Mouse (Mus musculus) WW6 (cell line): ENCODE measurements around the gene Hils1.

Experiments
- DNase-seq: peaks from one replicate; pipeline ENCODE4 v3.0.0-alpha.2; 2013; ENCODE audit warnings: low read depth, low spot score

Hils1 gene

DNA sequence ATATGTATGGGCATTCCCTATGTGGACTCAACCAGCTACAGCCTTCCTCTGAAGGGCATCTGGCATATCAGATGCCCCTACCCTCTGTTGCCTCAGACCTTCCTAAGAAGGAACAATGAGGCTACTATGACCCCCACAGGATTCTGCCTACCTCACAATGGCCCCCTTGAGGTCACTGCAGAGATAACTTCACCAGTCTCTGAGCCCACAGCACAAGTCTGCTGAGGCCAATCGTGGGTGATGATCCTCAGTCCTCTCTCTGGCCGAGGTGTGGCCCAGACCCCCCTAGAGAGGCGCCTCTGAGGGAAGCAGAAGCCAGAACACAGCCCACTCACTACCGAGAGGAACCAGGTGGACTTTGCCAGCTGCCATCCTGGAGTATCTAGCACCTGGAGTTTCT is at the start of gene Hils1:
Hils1 (plus strand) TSS at position 175 of the 400 bp plus-strand sequence.
- no peak for DNase-seq

DNA sequence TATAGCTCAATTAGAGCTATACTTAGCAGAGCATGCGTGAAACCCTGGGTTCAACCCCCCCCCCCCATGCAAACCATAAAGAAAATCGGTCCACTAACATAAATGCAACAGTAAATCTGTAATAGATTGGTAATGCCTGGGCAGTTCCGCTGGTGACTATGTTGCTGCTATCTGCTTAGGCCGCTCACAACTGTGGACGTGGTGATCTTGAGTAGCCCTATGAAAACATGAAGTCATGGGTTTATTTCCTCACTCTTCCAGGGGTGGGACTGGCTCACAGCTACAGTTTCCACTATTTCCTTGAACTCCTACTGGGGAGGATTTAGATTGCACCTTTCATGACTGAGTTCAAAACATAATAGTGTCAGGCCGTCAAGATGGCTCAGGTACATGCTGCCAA is 49.7 kb upstream of the Hils1 start:
- DNase-seq: no peak

DNA sequence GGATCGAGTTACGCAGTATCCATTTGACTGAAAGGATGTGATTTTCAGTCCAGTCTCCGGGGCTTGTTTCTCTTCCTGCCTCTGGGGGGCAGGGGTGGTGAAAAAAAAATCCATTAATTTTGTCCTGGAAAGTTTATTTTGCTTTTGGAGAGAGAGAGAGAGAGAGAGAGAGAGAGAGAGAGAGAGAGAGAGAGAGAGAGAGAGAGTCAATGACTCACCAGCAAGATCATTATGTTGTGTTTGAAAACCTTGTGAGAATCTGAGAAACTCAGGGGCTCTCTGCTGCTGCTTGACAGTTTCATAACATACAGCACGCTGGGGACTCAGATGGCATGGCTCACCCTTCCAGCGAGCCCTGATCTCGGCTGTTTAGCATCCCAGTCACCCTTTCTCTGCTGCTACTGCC is 46.4 kb upstream of the Hils1 start:
- DNase-seq: no peak

DNA sequence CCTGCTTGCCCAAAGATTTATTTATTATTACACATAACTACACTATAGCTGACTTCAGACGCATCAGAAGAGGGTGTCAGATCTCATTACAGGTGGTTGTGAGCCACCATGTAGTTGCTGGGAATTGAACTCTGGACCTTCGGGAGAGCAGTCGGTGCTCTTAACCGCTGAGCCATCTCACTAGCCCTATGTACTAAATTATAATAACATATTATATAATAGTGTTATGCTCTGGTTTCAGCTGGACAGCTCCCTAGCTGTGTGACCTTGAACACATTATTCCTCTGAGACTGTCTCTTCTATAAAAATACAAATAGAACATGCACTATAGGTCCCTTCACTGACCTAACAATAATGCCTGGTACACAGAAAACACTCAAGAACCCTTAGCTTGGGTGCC is 42.4 kb upstream of the Hils1 start:
- no peak for DNase-seq

DNA sequence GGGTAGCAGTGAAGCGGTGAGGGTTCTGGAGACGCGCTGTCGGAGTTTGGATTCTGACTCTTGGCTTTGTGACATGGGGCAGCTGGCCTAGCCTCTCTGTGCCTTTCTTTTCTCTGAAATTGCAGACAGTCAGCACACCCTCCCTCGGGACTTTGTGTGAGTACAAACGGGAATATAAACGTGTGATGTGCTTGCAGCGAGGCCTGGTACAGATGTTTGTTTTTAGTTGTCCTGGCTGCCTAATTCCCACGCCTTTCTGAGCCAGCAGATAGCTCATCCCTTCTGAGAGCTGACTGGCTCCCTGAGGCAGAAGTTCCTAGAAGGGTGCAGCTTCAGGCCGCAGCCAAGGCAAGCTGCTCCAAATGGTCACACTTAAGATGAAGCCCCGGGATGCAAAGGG is 41.0 kb upstream of the Hils1 start:
- DNase-seq: no peak

DNA sequence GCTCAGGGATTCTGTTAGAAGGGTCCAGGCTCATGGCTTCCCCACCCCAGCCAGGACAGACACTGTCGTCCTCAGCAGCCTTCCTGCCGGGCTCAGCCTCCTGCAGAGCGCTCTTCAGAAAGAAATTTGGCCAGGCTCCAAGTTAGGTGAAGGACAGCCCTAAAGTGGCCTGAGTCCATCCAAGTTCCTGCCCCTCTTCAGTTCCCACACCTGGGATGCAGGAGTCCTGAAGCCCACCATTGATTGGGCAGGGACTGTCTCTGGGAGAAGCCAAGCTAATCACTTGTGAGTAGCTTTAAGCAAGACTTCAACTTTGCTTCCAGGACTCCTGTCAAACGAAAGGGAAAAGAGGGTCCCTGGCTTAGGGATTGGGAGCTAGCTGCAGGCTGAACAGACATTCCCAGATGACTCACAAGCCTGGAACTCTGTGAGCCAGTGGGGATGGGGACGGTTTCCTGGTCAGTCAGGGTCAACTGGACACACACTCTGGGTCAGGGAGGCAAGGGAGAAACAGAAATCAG is 39.6 kb upstream of the Hils1 start:
- no peak for DNase-seq

DNA sequence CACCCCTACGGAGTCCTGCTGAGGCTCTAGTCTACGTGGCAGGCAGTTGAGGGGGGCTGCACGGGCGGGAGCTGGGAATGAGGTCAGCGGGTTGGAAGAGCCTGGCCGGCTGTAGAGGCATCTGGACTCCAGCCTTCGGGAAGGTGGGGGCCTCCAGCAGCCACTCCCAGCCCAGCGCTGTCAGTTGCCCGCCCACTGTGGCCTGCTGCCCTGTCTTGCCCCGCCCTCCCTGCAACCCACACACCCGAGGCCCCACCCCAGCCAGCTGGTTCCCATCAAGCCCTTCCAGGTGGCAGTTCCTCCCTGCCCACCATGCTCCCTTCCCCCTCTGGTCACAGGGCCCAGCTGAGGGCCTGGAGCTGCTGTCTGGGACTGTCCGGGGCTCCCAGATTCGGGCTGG is 38.6 kb upstream of the Hils1 start:
- no peak for DNase-seq

DNA sequence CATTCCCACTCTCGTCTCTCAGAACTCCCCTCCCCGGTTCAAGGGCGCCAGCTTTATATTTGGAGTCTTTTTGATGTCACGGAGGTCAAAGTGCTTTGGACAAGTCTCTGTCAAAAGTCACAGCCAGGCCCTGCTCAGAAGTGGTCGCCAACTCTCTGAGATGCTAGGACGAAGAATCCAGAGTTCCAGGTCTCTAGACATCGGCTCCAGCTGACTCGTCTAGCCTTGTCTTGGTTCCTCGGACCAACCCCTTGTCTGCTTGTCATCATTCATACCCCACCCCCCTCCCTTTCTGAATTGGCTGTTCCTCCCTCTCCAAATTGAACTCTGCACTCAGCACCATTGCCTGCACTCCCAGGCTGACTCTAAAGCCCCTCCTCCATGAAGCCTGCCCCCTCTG is 37.8 kb upstream of the Hils1 start:
- no peak for DNase-seq

DNA sequence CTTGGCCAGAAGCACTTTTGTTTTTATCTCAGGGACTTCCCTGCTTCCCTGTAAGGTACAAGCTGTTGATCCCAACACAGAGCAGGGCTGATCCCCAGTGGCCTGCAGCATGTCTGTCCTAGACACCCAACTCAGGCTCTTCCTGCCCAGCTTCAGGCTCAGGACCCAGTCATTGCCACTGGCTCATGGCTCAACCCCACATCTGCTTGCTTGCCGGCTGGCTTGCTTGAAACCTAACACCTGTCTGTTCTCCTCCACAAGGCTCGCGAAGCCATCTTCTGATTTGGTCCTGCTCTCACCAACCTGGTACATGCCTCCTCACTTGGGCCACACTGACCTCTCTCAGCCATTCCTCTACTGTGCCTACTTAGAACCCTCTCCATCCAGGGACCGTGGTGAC is 37.2 kb upstream of the Hils1 start:
- no peak for DNase-seq

DNA sequence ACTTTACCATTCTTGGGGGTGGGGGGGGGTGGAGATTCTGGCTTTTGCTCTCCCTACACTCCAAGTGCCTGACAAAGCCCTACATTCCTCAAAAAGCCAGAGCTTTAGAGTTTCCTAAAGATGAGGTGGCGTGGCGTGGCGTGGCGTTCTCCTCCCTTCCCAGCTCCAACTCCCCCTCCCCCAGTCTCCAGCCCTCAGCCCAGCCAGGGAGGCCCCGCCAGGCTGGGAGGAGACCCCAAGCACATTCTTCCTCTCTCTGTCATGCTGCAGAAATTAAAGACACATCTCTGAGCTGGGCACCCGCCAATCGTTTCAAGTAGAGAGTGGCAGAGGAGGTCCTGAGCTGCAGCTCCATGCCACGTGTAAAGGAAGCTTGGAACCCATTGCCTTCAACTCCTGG is 33.8 kb upstream of the Hils1 start:
- no peak for DNase-seq

DNA sequence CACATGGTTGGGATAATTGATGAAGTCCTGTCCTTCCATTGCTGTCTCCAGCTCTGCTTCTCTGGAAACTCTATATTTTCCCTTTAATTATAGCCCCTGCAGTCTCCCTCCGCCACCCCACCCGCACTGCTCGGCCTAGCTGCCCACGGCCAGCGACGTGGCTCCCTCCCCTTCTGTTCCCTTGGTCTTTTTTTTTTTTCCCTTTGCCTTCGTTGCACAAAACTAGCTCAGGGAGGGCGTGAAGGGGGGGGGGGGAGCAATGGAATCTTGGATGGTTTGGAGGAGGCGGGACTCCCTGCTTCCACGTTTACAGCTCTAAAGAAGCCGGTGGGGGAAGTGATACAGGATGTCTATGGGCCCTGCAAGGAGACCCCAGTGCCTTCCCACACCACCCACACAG is 32.9 kb upstream of the Hils1 start:
- DNase-seq: no peak

DNA sequence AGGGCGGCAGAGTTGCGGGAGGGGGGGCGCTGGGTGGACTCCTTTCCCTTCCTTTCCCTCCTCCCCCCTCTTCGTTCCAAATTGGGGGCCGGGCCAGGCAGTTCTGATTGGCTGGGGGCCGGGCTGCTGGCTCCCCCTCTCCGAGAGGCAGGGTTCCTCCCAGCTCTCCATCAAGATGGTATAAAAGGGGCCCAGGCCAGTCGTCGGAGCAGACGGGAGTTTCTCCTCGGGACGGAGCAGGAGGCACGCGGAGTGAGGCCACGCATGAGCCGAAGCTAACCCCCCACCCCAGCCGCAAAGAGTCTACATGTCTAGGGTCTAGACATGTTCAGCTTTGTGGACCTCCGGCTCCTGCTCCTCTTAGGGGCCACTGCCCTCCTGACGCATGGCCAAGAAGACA is 31.3 kb upstream of the Hils1 start, which contains the start of gene Col1a1:
Col1a1 (plus strand) TSS at position 180 of the 400 bp plus-strand sequence.
- DNase-seq: no peak

DNA sequence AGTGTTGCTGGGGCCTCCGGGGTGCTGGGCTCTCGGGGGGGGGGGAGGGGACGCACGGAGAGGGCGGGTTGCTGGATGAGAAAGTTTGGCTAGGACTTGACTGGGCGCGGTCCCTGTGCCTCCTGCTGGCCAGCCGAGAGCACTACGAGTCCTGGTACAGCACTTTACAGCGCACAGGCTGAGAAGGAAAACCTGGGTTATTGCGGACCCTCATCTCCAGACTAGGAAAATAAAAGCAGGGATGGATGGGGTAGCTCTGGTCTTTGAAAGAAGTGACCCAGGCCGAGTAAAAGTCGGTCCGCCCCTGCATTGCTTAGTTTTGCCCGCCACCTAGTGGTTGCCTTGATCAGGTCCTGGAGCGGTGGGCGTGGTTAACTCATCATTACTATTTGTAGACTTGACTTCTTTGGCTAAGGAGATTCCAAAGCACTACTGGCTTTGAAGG is 30.5 kb upstream of the Hils1 start:
- DNase-seq: peak; percentile 82

DNA sequence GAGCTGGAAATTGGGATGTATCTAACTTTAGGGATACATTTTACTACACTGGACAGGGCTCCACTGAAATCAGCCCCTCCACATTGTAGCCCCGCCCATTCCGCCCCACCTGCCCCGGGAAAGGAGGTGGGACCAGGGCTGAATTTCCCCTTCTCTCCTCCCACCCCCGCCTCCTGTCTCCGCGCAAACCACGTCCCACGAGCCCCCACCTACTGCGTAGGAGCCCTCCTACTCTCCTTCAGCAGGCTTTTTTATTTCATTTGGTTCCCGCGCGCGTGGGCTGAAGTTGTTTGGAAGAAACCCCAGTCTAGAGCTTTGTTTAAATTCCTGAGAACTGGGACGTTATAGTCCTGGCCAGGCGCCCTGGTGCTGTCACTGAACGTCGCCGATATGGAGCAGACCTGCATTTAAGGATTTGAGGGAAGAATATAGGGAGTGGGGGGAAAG is 30.0 kb upstream of the Hils1 start:
- DNase-seq: no peak

DNA sequence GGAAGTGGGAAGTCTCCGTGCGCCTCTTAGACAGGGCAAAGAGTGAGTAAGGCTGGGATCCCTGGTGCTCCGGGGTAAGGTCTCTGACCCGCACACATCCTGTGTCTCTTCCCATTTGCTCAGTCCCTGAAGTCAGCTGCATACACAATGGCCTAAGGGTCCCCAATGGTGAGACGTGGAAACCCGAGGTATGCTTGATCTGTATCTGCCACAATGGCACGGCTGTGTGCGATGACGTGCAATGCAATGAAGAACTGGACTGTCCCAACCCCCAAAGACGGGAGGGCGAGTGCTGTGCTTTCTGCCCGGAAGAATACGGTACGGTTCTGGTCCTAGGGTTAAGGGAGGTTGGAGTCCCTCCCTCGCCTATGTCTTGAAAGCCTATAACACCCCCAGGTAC is 29.6 kb upstream of the Hils1 start:
- no peak for DNase-seq

DNA sequence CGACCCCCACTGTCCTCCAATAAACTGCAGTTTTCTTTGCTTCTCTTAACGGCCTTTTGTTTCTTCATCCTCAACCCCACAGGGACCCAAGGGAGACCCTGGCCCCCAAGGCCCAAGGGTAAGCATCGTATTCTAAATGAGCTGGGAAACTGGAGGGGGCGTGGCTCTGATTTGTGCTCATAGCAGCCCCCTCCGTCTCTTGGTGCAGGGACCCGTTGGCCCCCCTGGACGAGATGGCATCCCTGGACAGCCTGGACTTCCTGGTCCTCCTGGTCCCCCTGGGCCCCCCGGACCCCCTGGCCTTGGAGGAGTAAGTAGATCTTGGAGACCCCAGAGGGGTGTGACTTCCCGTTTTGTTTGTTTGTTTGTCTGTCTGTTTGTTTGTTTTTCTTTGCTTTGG is 29.1 kb upstream of the Hils1 start:
- no peak for DNase-seq

DNA sequence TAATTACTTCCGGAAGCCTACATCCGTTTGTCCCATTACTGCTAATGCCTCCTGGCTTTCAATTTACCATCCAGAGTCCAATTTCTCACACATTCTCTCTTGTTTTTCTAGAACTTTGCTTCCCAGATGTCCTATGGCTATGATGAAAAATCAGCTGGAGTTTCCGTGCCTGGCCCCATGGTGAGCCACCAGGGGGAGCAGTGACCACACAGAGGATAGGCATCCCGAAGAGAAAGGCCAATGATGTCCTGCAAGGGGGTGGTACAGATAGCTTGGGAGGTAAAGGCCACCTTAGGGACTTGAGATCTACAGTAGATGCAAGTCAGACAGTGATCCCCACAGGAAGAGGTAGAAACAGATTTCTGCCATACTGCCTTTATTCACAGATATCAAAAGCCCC is 28.1 kb upstream of the Hils1 start:
- DNase-seq: no peak

DNA sequence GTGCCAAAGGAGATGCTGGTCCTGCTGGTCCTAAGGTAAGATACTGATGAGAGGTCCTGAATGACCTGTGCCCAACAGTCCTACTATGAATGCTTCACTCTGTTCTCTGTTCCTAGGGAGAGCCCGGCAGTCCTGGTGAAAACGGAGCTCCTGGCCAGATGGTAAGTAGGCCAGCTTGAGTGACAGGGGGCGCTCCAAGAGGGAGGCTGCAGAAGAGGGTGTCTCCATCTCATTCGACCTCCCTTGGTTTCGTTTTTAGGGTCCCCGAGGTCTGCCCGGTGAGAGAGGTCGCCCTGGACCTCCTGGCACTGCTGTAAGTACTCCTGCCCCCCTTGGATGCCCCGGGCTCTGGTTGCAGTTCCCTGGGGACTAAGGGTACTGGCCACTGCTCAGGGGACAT is 26.3 kb upstream of the Hils1 start:
- DNase-seq: no peak

DNA sequence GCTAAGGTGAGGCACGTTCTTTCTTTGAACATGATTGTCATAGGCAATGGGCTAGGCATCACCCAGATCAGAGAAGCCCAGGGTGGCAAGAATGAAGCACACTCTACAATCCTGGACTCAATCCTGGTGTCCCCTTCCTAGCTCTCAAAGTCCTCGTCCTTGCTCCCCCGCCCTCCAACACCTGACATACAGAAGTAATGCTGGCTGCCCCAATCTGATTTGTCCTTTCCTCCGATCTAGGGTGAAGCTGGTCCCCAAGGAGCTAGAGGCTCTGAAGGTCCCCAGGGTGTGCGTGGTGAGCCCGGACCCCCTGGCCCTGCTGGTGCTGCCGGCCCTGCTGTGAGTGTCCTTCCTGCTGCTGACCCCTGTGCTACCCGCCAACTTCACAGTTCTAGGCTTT is 25.6 kb upstream of the Hils1 start:
- DNase-seq: no peak

DNA sequence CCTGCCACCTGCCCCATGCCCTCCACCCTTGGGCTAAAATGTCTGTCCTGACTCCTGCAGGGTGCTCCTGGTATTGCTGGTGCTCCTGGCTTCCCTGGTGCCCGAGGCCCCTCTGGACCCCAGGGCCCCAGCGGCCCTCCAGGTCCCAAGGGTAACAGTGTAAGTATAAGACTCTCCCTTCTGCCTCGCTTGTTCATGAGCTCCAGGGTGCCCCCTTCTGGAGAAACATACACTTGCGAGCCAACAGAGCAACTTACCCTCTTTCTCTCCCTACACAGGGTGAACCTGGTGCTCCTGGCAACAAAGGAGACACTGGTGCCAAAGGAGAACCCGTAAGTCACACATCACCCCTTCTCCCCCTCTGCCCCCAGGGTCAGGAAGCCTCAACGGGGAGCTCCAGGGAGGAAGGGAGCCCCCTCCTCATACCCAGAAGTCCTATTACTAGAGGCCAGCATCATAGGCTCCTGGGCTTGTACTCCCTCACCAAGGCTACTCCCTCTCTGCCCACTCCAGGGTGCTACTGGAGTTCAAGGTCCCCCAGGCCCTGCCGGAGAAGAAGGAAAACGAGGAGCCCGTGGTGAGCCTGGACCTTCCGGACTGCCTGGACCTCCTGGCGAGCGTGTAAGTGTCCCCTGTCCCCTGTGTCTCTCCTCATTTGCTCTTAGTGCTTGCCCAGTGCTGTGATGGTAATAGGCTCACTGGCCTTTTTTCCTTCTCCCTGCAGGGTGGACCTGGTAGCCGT is 24.9 kb upstream of the Hils1 start:
- DNase-seq: no peak

DNA sequence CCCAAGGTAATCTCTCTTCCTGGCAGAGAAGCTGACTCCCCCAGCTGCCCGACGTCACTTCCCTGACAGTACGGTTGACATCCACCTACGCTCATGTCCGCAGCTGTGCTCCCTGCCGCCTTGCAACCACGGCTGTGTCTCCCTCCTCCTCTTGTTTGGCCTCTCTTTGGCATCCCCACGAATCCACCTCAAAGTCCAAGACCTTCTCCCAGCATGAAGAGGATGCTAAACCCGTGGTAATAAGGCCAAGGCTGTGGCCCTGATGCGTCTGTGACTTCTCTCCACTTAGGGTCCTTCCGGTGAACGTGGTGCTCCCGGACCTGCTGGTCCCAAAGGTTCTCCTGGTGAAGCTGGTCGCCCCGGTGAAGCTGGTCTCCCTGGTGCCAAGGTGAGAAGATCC is 24.3 kb upstream of the Hils1 start:
- DNase-seq: no peak

DNA sequence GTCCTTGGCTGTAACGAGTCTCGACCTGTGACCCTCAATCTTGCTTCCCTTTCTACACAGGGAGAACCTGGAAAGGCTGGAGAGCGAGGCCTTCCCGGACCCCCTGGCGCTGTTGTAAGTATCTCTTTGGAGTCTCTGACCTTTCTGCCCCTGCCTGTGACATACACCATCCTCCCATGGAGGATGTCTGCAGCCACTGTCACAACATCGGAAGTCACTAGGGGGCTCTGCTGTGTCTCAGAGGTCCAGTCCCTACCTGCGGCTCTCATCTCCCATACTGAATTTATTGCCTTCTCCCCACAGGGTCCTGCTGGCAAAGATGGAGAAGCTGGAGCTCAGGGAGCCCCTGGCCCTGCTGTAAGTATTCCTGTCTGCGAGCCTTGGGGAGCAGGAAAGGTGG is 23.1 kb upstream of the Hils1 start:
- DNase-seq: no peak

DNA sequence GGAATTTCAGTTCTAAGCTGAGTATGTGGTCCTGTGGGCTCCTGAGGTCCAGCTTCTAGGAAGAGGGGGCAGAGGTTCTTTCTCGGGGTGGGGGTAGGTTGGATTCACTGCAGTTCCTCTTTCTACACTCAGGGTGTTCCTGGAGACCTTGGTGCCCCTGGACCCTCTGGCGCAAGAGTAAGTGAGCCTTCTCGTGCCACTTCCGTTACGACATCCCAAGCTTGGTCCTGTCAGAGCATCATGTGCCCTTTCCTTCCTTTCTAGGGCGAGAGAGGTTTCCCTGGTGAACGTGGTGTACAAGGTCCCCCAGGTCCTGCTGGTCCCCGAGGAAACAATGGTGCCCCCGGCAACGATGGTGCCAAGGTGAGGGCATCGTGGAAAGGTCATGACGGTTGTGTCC is 22.2 kb upstream of the Hils1 start:
- DNase-seq: no peak

DNA sequence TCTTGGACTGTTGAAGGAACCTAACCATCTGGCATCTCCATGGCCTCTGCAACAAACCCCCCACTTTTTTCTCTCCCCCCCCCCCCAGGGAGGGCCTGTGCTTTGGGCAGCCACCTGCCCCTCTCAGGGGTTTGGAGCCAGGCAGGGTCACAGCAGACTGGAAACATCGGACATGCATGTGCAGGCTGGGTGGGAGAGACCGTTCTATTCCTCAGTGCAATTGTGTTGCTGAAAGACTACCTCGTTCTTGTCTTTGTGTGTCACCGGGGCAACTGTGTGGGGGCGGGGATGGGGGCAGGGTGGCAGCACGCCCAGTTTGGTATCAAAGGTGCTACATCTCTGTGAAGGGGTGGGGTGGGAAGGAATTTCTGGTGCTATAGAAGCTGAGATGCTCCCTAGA is 15.2 kb upstream of the Hils1 start:
- DNase-seq: no peak
